Comparison of ENCODE assay signal across 16 mouse cellular contexts in the genomic region with DNA sequence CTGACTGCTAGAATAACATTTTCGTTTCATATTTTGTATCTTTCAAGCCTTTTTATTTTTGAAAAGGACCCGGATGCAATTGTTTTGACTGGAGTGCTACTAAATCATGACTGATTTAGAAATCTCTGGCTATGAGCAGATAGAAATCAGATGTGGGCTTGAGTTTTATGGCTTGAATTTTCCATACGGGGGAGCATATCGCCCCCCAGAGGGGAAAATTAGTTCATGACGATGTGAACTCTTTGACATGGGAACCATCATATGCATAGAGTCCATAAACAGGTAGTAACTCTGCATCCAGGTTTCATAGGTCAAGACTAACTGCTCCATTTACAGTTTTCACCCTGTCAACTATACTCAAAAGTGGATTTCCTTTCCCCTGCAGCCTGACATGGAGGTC. TPM values are rescaled to one million over a fixed set of nuclear protein-coding genes. Genes with fewer than 3 reads are reported as not detected.
DNase-seq lines count a peak whose midpoint lies in the region; ATAC-seq and TF ChIP-seq lines count a peak whose summit lies in the region.
"Had no signal": no experiment of that assay in that cellular context is flagged by ENCODE, and none has a peak within 500 bp of the region (broad histone marks: within the 10 kb centered on the region; RNA-seq: fewer than 3 reads in every experiment).

No protein-coding gene starts in this region.

- TF ChIP-seq CTCF in MEL (IDR thresholded peaks at IDR 0.05 in 2 of 3, conservative IDR thresholded peaks at IDR 0.05 in 1 of 3; ENCODE audit: control insufficient read depth in 1 of 3, insufficient read depth in 1 of 3, low read depth in 2 of 3, low read length in 3 of 3, poor library complexity in 1 of 3, severe bottlenecking in 1 of 3), result peak; percentile 6 to 47 (median 15); a peak in 3 of 6 replicates

- no peak for TF ChIP-seq POLR2A in MEL (IDR thresholded peaks at IDR 0.05; ENCODE audit: control insufficient read depth in 1 of 2, insufficient read depth in 1 of 2, low read depth in 1 of 2, low read length in 2 of 2, poor library complexity in 1 of 2)

- no peaks in the 10 kb centered on the region for H3K4me1 ChIP-seq in kidney, embryonic 14.5 days (ENCODE audit: control insufficient read depth, insufficient read depth, low read length)
- peaks cover 2 to 15% of the 10 kb centered on the region in 2 experiments for H3K4me1 ChIP-seq in MEL (ENCODE audit: control insufficient read depth in 1 of 2, insufficient read depth in 2 of 2, low read length in 2 of 2)
- no peaks in the 10 kb centered on the region for H3K4me1 ChIP-seq in embryonic facial prominence, embryonic 10.5 days
- H3K4me1 ChIP-seq in limb, embryonic 13.5 days, result 0 out of 2 replicates have a peak, but pooled peaks cover 8% of the 10 kb centered on the region
- no peaks in the 10 kb centered on the region for H3K4me1 ChIP-seq in midbrain, embryonic 13.5 days (replicated peaks)
- H3K4me1 ChIP-seq: embryonic facial prominence, embryonic 15.5 days; midbrain, embryonic 15.5 days; neural tube, embryonic 15.5 days had no signal

- no peak for DNase-seq in kidney, adult 18-20 months
- peak; percentile 16 for DNase-seq in MEL (ENCODE audit: low read depth, low spot score)
- peak; percentile 8 for DNase-seq in embryonic facial prominence, embryonic 10.5 days (ENCODE audit: low spot score)
- no peak for DNase-seq in thymus, postnatal 10 days (ENCODE audit: low spot score in 2 of 2)
- DNase-seq: cerebellum, adult 2 months; heart, postnatal 14 days; layer of hippocampus, adult 9-11 months; thymus, adult 18-20 months had no signal

- no peak overlapping the region; the same call in 1 of the 2 replicates for H3K27ac ChIP-seq in kidney, embryonic 14.5 days (ENCODE audit: low read depth, low read length)
- H3K27ac ChIP-seq in MEL (ENCODE audit: control insufficient read depth, low read depth, low read length), result no peak overlapping the region
- H3K27ac ChIP-seq in embryonic facial prominence, embryonic 10.5 days (replicated peaks), result no peak overlapping the region
- H3K27ac ChIP-seq in limb, embryonic 13.5 days, result no peak overlapping the region
- no peak overlapping the region for H3K27ac ChIP-seq in midbrain, embryonic 13.5 days
- H3K27ac ChIP-seq: embryonic facial prominence, embryonic 15.5 days; midbrain, embryonic 15.5 days; neural tube, embryonic 15.5 days had no signal

- no peaks in the 10 kb centered on the region for H3K9me3 ChIP-seq in kidney, embryonic 14.5 days (ENCODE audit: control insufficient read depth, low read length)
- no peaks in the 10 kb centered on the region for H3K9me3 ChIP-seq in MEL (replicated peaks; ENCODE audit: insufficient read depth, low read length)
- no peaks in the 10 kb centered on the region for H3K9me3 ChIP-seq in embryonic facial prominence, embryonic 10.5 days
- H3K9me3 ChIP-seq in limb, embryonic 13.5 days, result no peaks in the 10 kb centered on the region
- no peaks in the 10 kb centered on the region for H3K9me3 ChIP-seq in midbrain, embryonic 13.5 days
- H3K9me3 ChIP-seq: embryonic facial prominence, embryonic 15.5 days; midbrain, embryonic 15.5 days; neural tube, embryonic 15.5 days had no signal

- no peak overlapping the region for H3K4me2 ChIP-seq in kidney, embryonic 14.5 days (replicated peaks; ENCODE audit: low read depth, low read length)
- 0 out of 2 replicates have a peak overlapping the region, but pooled peaks have one; percentile 3 for H3K4me2 ChIP-seq in limb, embryonic 13.5 days (replicated peaks)
- no peak overlapping the region for H3K4me2 ChIP-seq in midbrain, embryonic 13.5 days (replicated peaks)
- H3K4me2 ChIP-seq: embryonic facial prominence, embryonic 15.5 days; midbrain, embryonic 15.5 days; neural tube, embryonic 15.5 days had no signal

- H3K4me3 ChIP-seq in kidney, embryonic 14.5 days (ENCODE audit: low read length), result peak overlapping the region; percentile 7; the same call in 1 of the 2 replicates
- no peak overlapping the region for H3K4me3 ChIP-seq in MEL (ENCODE audit: control insufficient read depth in 1 of 2, insufficient read depth in 1 of 2, low read depth in 2 of 2, low read length in 2 of 2)
- H3K4me3 ChIP-seq in embryonic facial prominence, embryonic 10.5 days, result no peak overlapping the region
- H3K4me3 ChIP-seq in limb, embryonic 13.5 days, result no peak overlapping the region
- no peak overlapping the region for H3K4me3 ChIP-seq in midbrain, embryonic 13.5 days (replicated peaks)
- H3K4me3 ChIP-seq: embryonic facial prominence, embryonic 15.5 days; midbrain, embryonic 15.5 days; neural tube, embryonic 15.5 days had no signal

- no peak for ATAC-seq in kidney, embryonic 14.5 days (ENCODE audit: low FRiP score, low TSS enrichment)
- no peak for ATAC-seq in limb, embryonic 13.5 days (ENCODE audit: low FRiP score, low read depth)
- ATAC-seq in midbrain, embryonic 13.5 days, result no peak
- ATAC-seq in megakaryocyte progenitor cell, adult 5-6 weeks (replicated peaks; ENCODE audit: poor library complexity), result no peak
- ATAC-seq: midbrain, embryonic 15.5 days had no signal

- no peaks in the 10 kb centered on the region for H3K27me3 ChIP-seq in kidney, embryonic 14.5 days (ENCODE audit: control insufficient read depth, insufficient read depth, low read length)
- no peaks in the 10 kb centered on the region for H3K27me3 ChIP-seq in MEL (ENCODE audit: control insufficient read depth in 1 of 2, insufficient read depth in 2 of 2, low read length in 2 of 2)
- peaks cover 45% of the 10 kb centered on the region for H3K27me3 ChIP-seq in embryonic facial prominence, embryonic 10.5 days (replicated peaks; ENCODE audit: low read depth, poor library complexity, severe bottlenecking)
- peaks cover 10% of the 10 kb centered on the region; the same call in 1 of the 2 replicates for H3K27me3 ChIP-seq in limb, embryonic 13.5 days
- no peaks in the 10 kb centered on the region; the same call in 1 of the 2 replicates for H3K27me3 ChIP-seq in midbrain, embryonic 13.5 days
- H3K27me3 ChIP-seq: embryonic facial prominence, embryonic 15.5 days; neural tube, embryonic 15.5 days had no signal

- H3K9ac ChIP-seq in kidney, embryonic 14.5 days (ENCODE audit: low read depth, low read length), result no peak overlapping the region
- H3K9ac ChIP-seq in MEL (ENCODE audit: control insufficient read depth, low read depth, low read length, poor library complexity, severe bottlenecking), result no peak overlapping the region
- no peak overlapping the region for H3K9ac ChIP-seq in limb, embryonic 13.5 days
- H3K9ac ChIP-seq in midbrain, embryonic 13.5 days (replicated peaks), result no peak overlapping the region
- H3K9ac ChIP-seq: embryonic facial prominence, embryonic 15.5 days; midbrain, embryonic 15.5 days; neural tube, embryonic 15.5 days had no signal

- no peak for TF ChIP-seq EP300 in MEL (IDR thresholded peaks at IDR 0.05; ENCODE audit: low read depth in 1 of 2, low read length in 2 of 2)

- no peaks in the 10 kb centered on the region for H3K36me3 ChIP-seq in kidney, embryonic 14.5 days (ENCODE audit: control insufficient read depth, insufficient read depth, low read length)
- H3K36me3 ChIP-seq in MEL (ENCODE audit: control insufficient read depth in 1 of 2, insufficient read depth in 2 of 2, low read length in 2 of 2), result peaks cover 0 to 21% of the 10 kb centered on the region in 2 experiments; a peak in 2 of 4 replicates
- no peaks in the 10 kb centered on the region for H3K36me3 ChIP-seq in embryonic facial prominence, embryonic 10.5 days (replicated peaks)
- no peaks in the 10 kb centered on the region for H3K36me3 ChIP-seq in limb, embryonic 13.5 days
- H3K36me3 ChIP-seq in midbrain, embryonic 13.5 days, result no peaks in the 10 kb centered on the region
- H3K36me3 ChIP-seq: embryonic facial prominence, embryonic 15.5 days; midbrain, embryonic 15.5 days; neural tube, embryonic 15.5 days had no signal

- peak; percentile 45 for TF ChIP-seq RAD21 in MEL (IDR thresholded peaks at IDR 0.05; ENCODE audit: low read depth, low read length)

- no peaks in the 10 kb centered on the region for H3K79me2 ChIP-seq in MEL (ENCODE audit: control insufficient read depth, insufficient read depth, low read length, poor library complexity)

- WGBS in kidney, embryonic 14.5 days, result 46% methylated on average over 5 of the region's 5 CpGs
- WGBS in embryonic facial prominence, embryonic 10.5 days, result 48% methylated on average over 5 of the region's 5 CpGs
- 25% methylated on average over 5 of the region's 5 CpGs for WGBS in limb, embryonic 13.5 days
- whole genome bisulfite sequencing in midbrain, embryonic 13.5 days, result 61% methylated on average over 5 of the region's 5 CpGs

TF ChIP-seq in MEL, 35 proteins besides CTCF, POLR2A, EP300 and RAD21 (continues in another document):
- TF ChIP-seq ETS1 (IDR thresholded peaks at IDR 0.05; ENCODE audit: low read depth, low read length) (no peak), ZMIZ1 (IDR thresholded peaks at IDR 0.05; ENCODE audit: low read depth, low read length) (no peak), TCF12 (IDR thresholded peaks at IDR 0.05; ENCODE audit: low read depth, low read length) (no peak), CHD1 (IDR thresholded peaks at IDR 0.05; ENCODE audit: low read depth, low read length) (no peak), NELFE (IDR thresholded peaks at IDR 0.05; ENCODE audit: low read depth, low read length) (no peak)

RNA-seq across cellular contexts. Expression of a gene that starts 1.4 kb away (rescaled TPM):
- 16.0 and 19.3 TPM in 2 replicates for polyA plus RNA-seq in kidney, embryonic 14.5 days (2014; fragmentation: Nextera tagmentation; extraction: Ambion mirVana)
- total RNA-seq in MEL (2012; rRNA removed), result not detected in 2 replicates
- under 1 TPM in 1 of 2 experiments, not detected in 1; 0.06 TPM for polyA plus RNA-seq in MEL (2012; ENCODE audit: insufficient read depth in 1 of 2, insufficient read length in 2 of 2, low read depth in 1 of 2, low replicate concordance in 2 of 2, missing spikeins in 1 of 2)
- 4.8 and 5.3 TPM in 2 replicates for polyA plus RNA-seq in embryonic facial prominence, embryonic 10.5 days (2016; fragmentation: Nextera tagmentation; extraction: Ambion mirVana)
- polyA plus RNA-seq in limb, embryonic 13.5 days (2015; fragmentation: Nextera tagmentation; extraction: Ambion mirVana), result 5.3 and 7.0 TPM in 2 replicates
- 0.12 and 0.49 TPM in 2 replicates for polyA plus RNA-seq in midbrain, embryonic 13.5 days (2015; fragmentation: Nextera tagmentation; extraction: Ambion mirVana)
- not detected in 2 replicates for total RNA-seq in megakaryocyte progenitor cell, adult 5-6 weeks (2015)
- not detected in 2 replicates for total RNA-seq in megakaryocyte progenitor cell, adult 5-6 weeks (2017)
- total RNA-seq: granulocyte monocyte progenitor cell, adult 5-6 weeks had no signal

RNA-seq across cellular contexts. Expression of a gene that starts 45.0 kb away (rescaled TPM):
- polyA plus RNA-seq in kidney, embryonic 14.5 days (2014; fragmentation: Nextera tagmentation; extraction: Ambion mirVana), result 8.5 and 14.2 TPM in 2 replicates
- 21.5 and 22.1 TPM in 2 replicates for total RNA-seq in MEL (2012; rRNA removed)
- 10 to 100 TPM; 30.0 to 41.2 TPM for polyA plus RNA-seq in MEL (2012; ENCODE audit: insufficient read depth in 1 of 2, insufficient read length in 2 of 2, low read depth in 1 of 2, low replicate concordance in 2 of 2, missing spikeins in 1 of 2)
- polyA plus RNA-seq in embryonic facial prominence, embryonic 10.5 days (2016; fragmentation: Nextera tagmentation; extraction: Ambion mirVana), result 20.0 and 22.4 TPM in 2 replicates
- 12.4 and 13.2 TPM in 2 replicates for polyA plus RNA-seq in limb, embryonic 13.5 days (2015; fragmentation: Nextera tagmentation; extraction: Ambion mirVana)
- polyA plus RNA-seq in midbrain, embryonic 13.5 days (2015; fragmentation: Nextera tagmentation; extraction: Ambion mirVana), result 7.5 and 8.3 TPM in 2 replicates
- 14.4 and 18.6 TPM in 2 replicates for total RNA-seq in megakaryocyte progenitor cell, adult 5-6 weeks (2015)
- total RNA-seq in megakaryocyte progenitor cell, adult 5-6 weeks (2017), result 23.3 and 27.8 TPM in 2 replicates

Comparison
In these comparisons a context has a peak if more than half of its experiments do, and no peak if none do; other contexts are left out.
1. DNase-seq: peak in MEL (single experiment) and embryonic facial prominence, embryonic 10.5 days (single experiment); none in kidney, adult 18-20 months (single experiment) and thymus, postnatal 10 days (0 of 2).